Mouse (Mus musculus) left cerebral cortex, postnatal 36 days (tissue): Measurements from ENCODE around the gene Arhgef28. TPM values are rescaled to one million over a fixed set of nuclear protein-coding genes. Genes with fewer than 3 reads are reported as not detected.
A peak's percentile ranks its signal among the peaks of the same experiment; 100 is the strongest.
"Not testable (repeated sequence)": the region's sequence is repeated elsewhere in the genome, so short reads cannot be mapped to it uniquely, and the experiment has no call there.

ENCODE experiments used
- DNase-seq, 2 experiments: peaks; one replicate each; pipeline ENCODE4 v3.0.0; 2021 to 2022; ENCODE audit warnings: low spot score in 2 of 2, mixed read lengths in 1 of 2
- intact Hi-C: fragments of 180-260 bp; cut with DNase I; formaldehyde crosslinking; loops from one replicate; pipeline ENCODE4 v1.15.1; 2025
- total RNA-seq, 2 experiments: library from RNA; stranded (reverse); gene quantifications; 2 replicates each; pipeline ENCODE4 v1.2.3; 2021

Gene Arhgef28
- total RNA-seq, 2 experiments from 2014 or later = 33.0 to 40.7 TPM

GRCm38 (mm10) chr13:98027122-98027521 lies 179.1 kb downstream of the Arhgef28 start:
- no peak for DNase-seq
- intact Hi-C loops = no loop called here

- intact Hi-C loops = no loop called here
- no peak for DNase-seq
Observed at GRCm38 (mm10) chr13:98025706-98026504, 180.3 kb downstream of the Arhgef28 start.

- intact Hi-C loops = no loop called here
- no peak for DNase-seq
Observed at GRCm38 (mm10) chr13:98025162-98025561, 181.1 kb downstream of the Arhgef28 start.

GRCm38 (mm10) chr13:98024680-98025079 lies 181.6 kb downstream of the Arhgef28 start:
- intact Hi-C loops = no loop called here
- DNase-seq = no peak

GRCm38 (mm10) chr13:98021906-98022305 lies 184.3 kb downstream of the Arhgef28 start:
- DNase-seq = no peak
- intact Hi-C loops = no loop called here

- DNase-seq = not testable (repeated sequence)
Observed at GRCm38 (mm10) chr13:98018837-98019236, 187.4 kb downstream of the Arhgef28 start.

GRCm38 (mm10) chr13:98016923-98017588 lies 189.2 kb downstream of the Arhgef28 start:
- intact Hi-C loops = loop anchor here (10.0 kb wide), 1 partner anchor 782 kb away; no protein-coding TSS in a partner anchor
- peak; percentile 42 to 45 for DNase-seq

More at GRCm38 (mm10) chr13:98018837-98019236, 187.4 kb downstream of the Arhgef28 start:
- intact Hi-C loops = loop anchor here (10.0 kb wide), 1 partner anchor 784 kb away; no protein-coding TSS in a partner anchor

- intact Hi-C loops = loop anchor here (10.0 kb wide), 1 partner anchor 781 kb away; no protein-coding TSS in a partner anchor
- DNase-seq = peak in 1 of 2 experiments; percentile 17
Observed at GRCm38 (mm10) chr13:98015981-98016922, 190.0 kb downstream of the Arhgef28 start.

GRCm38 (mm10) chr13:98014892-98015291 lies 191.3 kb downstream of the Arhgef28 start:
- DNase-seq = no peak
- intact Hi-C loops = loop anchor here (10.0 kb wide), 1 partner anchor 780 kb away; no protein-coding TSS in a partner anchor

GRCm38 (mm10) chr13:98013715-98014114 lies 192.5 kb downstream of the Arhgef28 start:
- intact Hi-C loops = loop anchor here (10.0 kb wide), 1 partner anchor 779 kb away; no protein-coding TSS in a partner anchor

GRCm38 (mm10) chr13:98011931-98012341 lies 194.3 kb downstream of the Arhgef28 start:
- intact Hi-C loops = loop anchor here (10.0 kb wide), 1 partner anchor 777 kb away; no protein-coding TSS in a partner anchor
- no peak for DNase-seq

More at GRCm38 (mm10) chr13:98013715-98014114, 192.5 kb downstream of the Arhgef28 start:
- no peak for DNase-seq

GRCm38 (mm10) chr13:98009070-98009469 lies 197.2 kb downstream of the Arhgef28 start:
- intact Hi-C loops = no loop called here
- no peak for DNase-seq

GRCm38 (mm10) chr13:98008588-98008987 lies 197.7 kb downstream of the Arhgef28 start:
- intact Hi-C loops = no loop called here
- peak; percentile 77 to 79 for DNase-seq

- no peak for DNase-seq
- intact Hi-C loops = no loop called here
Observed at GRCm38 (mm10) chr13:98005611-98006218, 200.5 kb downstream of the Arhgef28 start.

- intact Hi-C loops = no loop called here
- DNase-seq = no peak
Observed at GRCm38 (mm10) chr13:98004647-98005414, 201.4 kb downstream of the Arhgef28 start.

GRCm38 (mm10) chr13:98003690-98004089 lies 202.5 kb downstream of the Arhgef28 start:
- no peak for DNase-seq
- intact Hi-C loops = no loop called here

GRCm38 (mm10) chr13:98002598-98002997 lies 203.6 kb downstream of the Arhgef28 start:
- no peak for DNase-seq
- intact Hi-C loops = no loop called here

- intact Hi-C loops = no loop called here
- no peak for DNase-seq
Observed at GRCm38 (mm10) chr13:98002121-98002520, 204.1 kb downstream of the Arhgef28 start.
